Mouse (Mus musculus) adrenal gland, postnatal 4 days (tissue): ENCODE data around the gene Gm21822. TPM values are rescaled to one million over a fixed set of nuclear protein-coding genes. Genes with fewer than 3 reads are reported as not detected.
"Not testable (repeated sequence)": the region's sequence is repeated elsewhere in the genome, so short reads cannot be mapped to it uniquely, and the experiment has no call there.

Source experiments
- DNase-seq, 2 experiments: peaks; one replicate each; pipeline ENCODE4 v3.0.0; 2021 to 2022; ENCODE audit warnings: low spot score in 2 of 2, mixed read lengths in 2 of 2
- long read RNA-seq, 2 experiments: library from polyadenylated mRNA; stranded (forward); transcript quantifications; one replicate each; pipeline ENCODE4 v2.0.0; 2021
- total RNA-seq, 2 experiments: library from RNA; stranded (reverse); gene quantifications; 2 replicates each; pipeline ENCODE4 v1.2.3; 2021

Gene Gm21822
- not detected for total RNA-seq
- long read RNA-seq, experiment 1, result 0 reads
- long read RNA-seq, experiment 2, result 0 reads

DNA sequence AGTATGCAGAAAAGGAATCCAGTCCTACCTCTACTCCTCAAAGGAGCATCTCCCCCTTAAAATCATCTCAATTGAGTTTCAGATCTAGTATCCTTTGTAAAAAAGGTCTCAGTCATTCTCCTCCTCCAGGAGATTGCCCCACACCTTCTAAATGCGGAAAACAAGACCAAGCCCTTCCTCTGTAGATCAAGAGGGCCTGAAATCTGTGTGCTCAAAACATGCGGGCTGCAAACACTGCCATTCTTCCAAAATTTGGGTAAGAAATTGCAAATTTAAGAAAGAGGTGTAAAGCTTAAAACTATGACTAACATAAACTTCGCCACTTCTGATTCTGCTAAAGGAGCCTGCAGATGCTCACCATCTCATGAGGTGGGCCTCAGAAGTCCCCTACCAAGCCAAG lies at the start of gene Gm21822:
Gene Gm21822 (plus strand): TSS at position 301 of the 400 bp plus-strand sequence.
- DNase-seq, result not testable (repeated sequence)
